Mouse (Mus musculus) lung, postnatal 25 days (tissue): ENCODE measurements around the gene Tmem209.

Source experiments
- DNase-seq: peaks from one replicate; pipeline ENCODE4 v3.0.0; 2022; ENCODE audit warnings: low spot score

Tmem209 gene

DNA sequence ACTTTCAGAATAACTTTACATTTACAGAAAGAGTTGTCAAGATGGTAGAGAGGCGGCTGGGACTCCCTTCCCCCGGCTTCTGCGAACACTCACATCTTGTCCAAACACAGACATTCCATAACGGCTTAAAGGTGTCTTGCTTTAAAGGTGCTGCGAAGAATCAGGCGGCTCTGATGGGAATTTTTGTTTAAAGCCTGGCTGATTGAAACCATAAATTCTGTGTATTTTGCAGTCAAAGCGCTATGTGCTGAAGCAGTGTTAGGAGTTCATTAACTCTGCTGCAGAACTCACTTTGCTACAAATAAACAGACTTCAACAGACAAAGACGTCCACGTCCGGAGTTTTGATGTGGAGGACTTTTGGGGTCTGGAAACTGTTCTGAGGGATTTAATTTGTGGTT, 28.7 kb upstream of the Tmem209 start:
- no peak for DNase-seq

- DNase-seq, result peak; percentile 42
Measured at GRCm38 (mm10) chr6:30535340-30535739, 25.8 kb upstream of the Tmem209 start.

DNA sequence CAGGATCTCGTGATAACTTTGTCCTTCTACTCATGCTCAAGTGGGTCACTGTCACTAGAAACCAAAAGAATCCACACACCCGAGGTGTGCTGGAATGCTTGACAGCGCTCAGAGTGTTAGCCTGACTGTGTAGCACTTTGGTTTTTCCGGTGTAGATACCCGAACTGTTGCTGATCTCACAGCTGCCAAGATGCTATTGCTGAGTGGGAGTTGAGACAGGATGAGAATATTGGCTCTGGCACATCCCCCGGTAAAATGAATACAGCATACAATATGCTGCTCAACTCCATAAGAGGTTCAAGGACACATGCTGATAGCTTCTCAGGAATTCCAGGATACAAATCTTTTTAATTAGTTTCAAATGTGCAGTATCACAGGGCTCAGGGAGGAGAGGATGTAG, 19.2 kb upstream of the Tmem209 start:
- DNase-seq, result no peak

- no peak for DNase-seq
Measured at GRCm38 (mm10) chr6:30526586-30527515, 17.3 kb upstream of the Tmem209 start.

DNA sequence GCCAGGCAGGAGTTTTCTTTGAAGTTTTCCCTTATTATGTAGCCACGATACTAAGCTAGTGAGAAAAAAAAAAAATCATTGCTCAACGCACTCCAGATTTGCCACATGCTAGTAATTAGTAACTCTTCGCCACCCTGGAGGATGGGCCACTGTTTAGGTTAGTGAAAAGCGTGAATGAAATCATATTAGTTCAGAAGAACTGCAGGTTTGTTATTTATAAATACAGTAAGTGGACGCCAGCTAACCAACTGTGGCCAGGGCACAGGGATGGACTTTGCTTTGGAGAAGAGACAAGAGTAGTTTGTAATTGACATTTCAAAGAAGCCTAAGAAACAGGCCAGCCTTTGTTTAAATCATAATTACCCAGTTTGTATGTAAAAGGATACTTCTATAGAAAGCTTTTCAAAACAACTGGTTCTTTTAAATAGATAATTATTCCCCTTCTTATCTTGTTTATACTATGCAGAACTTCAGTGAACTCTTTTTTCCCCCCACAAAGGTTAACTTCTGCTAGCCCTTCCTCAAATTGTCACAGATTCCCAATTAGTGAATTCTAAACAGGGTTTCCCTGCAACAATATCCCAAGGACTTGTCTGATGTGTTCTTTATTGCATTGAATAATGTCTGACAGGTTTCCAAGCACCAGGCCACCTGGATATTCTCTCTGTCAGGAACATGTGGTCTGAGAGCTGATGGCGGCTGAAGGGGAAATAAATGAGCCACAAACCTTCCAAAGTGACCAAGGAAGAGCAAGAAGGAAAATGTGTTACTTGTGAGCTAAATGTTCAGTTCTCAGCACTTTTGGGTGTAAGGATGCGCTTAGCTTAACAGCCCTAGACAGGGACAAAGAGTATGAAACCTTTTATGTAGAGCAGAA, 16.1 kb upstream of the Tmem209 start:
- no peak for DNase-seq

DNA sequence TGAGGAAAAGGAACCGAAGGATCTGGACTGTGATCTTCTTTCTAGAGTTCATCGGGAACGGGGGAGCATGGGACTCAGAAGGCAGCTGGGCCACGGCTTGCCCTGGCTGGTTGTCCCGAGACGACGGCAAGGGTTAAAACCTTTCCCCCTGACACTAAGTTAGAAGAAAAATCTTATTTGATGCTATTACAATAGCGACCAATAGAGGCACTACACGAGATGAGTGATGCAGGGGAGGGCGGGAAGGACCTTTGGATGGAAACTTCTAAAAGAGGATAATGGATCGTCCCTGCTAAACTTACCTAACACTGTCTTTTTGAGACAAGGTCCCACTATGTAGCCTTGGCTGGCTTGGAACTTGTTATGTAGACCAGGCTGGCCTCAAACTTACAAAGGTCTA, 10.8 kb upstream of the Tmem209 start:
- no peak for DNase-seq

DNA sequence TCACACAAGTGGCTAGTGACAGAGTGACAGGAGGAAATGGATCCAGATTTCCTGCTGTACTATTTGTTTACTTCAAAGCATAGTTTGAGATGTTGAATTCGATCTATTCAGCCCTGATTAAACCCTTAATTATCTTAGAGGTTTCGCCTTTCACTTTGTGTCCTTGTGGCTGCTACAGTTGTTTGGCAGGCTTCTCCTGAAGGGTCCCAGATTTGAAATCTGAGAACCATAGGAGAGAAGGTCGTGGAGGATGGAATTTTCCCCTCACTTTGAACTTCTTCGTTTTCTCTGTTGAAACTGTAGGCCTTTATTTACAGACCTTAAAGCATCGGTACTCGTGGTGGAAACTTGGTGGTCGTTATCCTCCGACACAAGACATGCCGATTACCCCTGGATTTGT, 4.7 kb upstream of the Tmem209 start:
- no peak for DNase-seq

DNA sequence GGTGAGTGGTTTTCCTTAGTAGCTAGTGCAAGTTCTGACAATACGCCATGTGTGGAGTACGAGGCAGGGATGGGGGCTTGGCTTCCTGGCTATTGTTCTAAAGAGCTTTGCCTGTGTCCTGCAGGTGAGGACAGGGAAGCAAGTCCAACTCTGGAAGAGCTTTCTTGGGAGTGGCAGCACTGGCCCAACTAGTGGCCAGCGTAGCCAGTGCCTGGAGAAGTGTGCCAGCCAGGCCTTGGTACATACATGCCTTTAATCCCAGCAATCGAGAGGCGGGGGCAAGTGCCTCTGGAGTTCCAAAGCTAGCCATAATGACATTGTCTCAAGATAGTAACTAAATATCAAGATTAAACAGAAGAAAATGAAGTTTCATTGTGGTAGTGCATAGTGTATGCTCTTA, 708 bp upstream of the Tmem209 start:
- no peak for DNase-seq

- DNase-seq, result no peak
Measured at GRCm38 (mm10) chr6:30508824-30509223, 759 bp downstream of the Tmem209 start.

GRCm38 (mm10) chr6:30499049-30499448, 10.5 kb downstream of the Tmem209 start:
- no peak for DNase-seq

- DNase-seq, result no peak
Measured at GRCm38 (mm10) chr6:30486504-30486903, 23.1 kb downstream of the Tmem209 start.

DNA sequence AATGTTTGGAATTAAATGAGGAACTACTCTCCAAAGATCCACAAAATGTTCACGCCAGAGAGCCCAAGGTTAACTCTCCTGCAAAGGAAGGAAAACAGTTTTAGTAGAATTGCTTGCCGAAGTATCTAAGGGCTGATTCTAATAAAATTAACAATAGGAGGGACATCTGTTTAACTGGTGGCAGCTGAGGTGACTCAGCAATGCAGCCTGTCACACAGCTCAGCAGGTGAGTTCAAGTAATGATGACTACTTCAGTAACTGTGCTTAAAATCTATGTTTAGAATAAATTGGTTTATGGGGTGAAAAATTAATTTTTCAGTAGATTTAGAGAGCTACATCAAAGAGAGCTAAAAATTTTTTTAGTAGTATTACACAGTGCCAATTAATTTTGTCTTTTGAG, 26.7 kb downstream of the Tmem209 start:
- no peak for DNase-seq

GRCm38 (mm10) chr6:30479418-30479817, 30.2 kb downstream of the Tmem209 start:
- no peak for DNase-seq

DNA sequence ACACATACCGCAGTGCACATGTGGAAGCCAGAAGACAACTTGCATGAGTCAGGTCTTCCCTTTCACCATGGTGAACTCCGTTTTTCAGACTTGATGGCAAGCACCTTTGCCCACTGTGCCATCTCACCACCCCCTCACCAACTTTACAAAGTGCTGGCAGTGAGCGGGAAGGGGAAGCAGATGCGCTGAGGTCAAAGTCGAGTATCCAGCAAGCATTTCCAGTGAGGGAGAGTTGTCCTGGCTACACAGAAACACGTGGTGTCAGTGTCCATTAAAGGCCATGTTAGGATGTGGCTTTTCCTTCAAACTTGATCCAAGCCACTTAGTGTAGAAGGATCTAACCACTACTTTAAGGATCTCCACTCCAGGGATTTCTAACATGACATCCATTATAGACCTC, 31.8 kb downstream of the Tmem209 start:
- DNase-seq, result no peak

- no peak for DNase-seq
Measured at GRCm38 (mm10) chr6:30477210-30477714, 32.3 kb downstream of the Tmem209 start.

DNA sequence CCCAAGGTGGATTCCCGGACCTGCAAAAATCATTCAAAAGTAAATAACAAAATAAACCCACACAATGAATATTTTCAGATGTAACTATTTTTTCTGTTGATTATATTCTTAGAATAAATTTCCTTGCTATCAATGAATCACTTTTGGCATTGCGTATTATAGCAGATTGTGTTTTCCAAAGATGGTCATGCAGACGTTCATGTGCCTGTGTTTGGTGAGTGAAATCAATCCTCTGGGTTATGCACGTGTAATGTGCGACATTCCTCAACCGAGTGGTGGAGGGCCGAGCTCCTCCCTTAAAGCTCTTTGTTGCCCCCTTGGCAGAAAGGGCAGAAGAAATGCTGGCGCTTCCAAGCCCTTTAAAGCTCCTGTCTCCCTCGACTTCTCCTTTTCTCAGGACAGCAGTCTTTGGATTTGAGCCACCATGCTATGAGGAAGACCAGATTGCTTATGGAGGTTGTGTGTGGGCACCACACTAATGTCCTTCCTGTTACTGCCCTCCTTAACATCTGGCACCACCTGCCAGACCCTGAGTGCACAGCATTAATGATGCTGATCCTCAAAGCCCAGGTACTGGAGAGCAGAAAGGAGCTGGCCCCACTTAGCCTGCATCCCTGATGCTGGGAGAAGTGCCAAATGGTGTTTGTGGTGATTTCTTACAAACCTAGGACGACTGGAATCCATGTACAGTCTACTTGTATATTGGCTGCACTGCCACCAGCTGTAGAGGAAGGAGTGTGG, 33.4 kb downstream of the Tmem209 start:
- no peak for DNase-seq

- DNase-seq, result no peak
Measured at GRCm38 (mm10) chr6:30471706-30472105, 37.9 kb downstream of the Tmem209 start.

- DNase-seq, result no peak
Measured at GRCm38 (mm10) chr6:30469370-30469769, 40.2 kb downstream of the Tmem209 start.

- peak; percentile 32 for DNase-seq
Measured at GRCm38 (mm10) chr6:30468684-30469083, 40.9 kb downstream of the Tmem209 start.

DNA sequence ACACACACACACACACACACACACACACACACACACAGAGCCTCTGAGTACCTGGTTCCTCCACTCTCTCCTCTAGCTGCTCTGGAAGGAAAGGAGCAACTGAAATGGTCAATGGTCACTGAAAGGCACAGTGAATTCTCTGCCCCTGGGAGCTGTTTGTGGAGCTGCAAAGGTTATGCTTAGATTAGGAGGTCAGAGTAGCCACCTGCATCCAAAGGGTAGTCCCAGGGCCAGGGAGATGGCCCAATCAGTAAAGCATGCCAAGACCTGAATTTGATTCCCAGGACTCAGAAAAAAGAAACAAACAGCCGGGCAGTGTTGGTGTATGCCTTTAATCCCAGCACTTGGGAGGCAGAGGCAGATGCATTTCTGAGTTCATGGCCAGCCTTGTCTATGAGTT, 41.5 kb downstream of the Tmem209 start:
- DNase-seq, result no peak

GRCm38 (mm10) chr6:30465586-30465985, 44.0 kb downstream of the Tmem209 start:
- no peak for DNase-seq

GRCm38 (mm10) chr6:30462822-30463221, 46.8 kb downstream of the Tmem209 start:
- DNase-seq, result no peak
